Mouse (Mus musculus) megakaryocyte, adult 5-6 weeks (primary cell): ENCODE measurements around the gene Ikzf3. TPM values are rescaled to one million over a fixed set of nuclear protein-coding genes. Genes with fewer than 3 reads are reported as not detected.

Experiments
- total RNA-seq, 2 experiments: library from RNA; stranded (forward) in 1 of 2; stranded (reverse) in 1 of 2; fragments of 153-499, 151-499 nt in 1 of 2; fragments of 221-1000, 200-1000 nt in 1 of 2; gene quantifications; 2 replicates each; pipeline versions ENCODE4 v1.2.3 to v1.2.4; 2015 to 2017

Ikzf3 gene
- total RNA-seq, 2 experiments from 2014 or later, result 6.0 to 6.6 TPM

Other genes with a start within 250 kb of the Ikzf3 start
- not detected in 2 replicates for gene Neurod2, start 216.4 kb downstream of the Ikzf3 start, total RNA-seq (2015)
- not detected in 2 replicates for gene Neurod2, start 216.4 kb downstream of the Ikzf3 start, total RNA-seq (2017)
- gene Ppp1r1b, start 197.6 kb downstream of the Ikzf3 start, total RNA-seq (2015), result not detected in 2 replicates
- not detected in 2 replicates for gene Ppp1r1b, start 197.6 kb downstream of the Ikzf3 start, total RNA-seq (2017)
- 24.0 and 28.5 TPM in 2 replicates for gene Stard3, start 187.7 kb downstream of the Ikzf3 start, total RNA-seq (2015)
- gene Stard3, start 187.7 kb downstream of the Ikzf3 start, total RNA-seq (2017), result 36.0 and 39.9 TPM in 2 replicates
- not detected in 2 replicates for gene Tcap, start 162.2 kb downstream of the Ikzf3 start, total RNA-seq (2015)
- not detected in 2 replicates for gene Tcap, start 162.2 kb downstream of the Ikzf3 start, total RNA-seq (2017)
- gene Pnmt, start 159.6 kb downstream of the Ikzf3 start, total RNA-seq (2015), result not detected in 2 replicates
- gene Pnmt, start 159.6 kb downstream of the Ikzf3 start, total RNA-seq (2017), result not detected in 2 replicates
- gene Pgap3, start 145.5 kb downstream of the Ikzf3 start, total RNA-seq (2015), result 2.1 and 3.3 TPM in 2 replicates
- gene Pgap3, start 145.5 kb downstream of the Ikzf3 start, total RNA-seq (2017), result 2.2 and 2.7 TPM in 2 replicates
- gene Erbb2, start 133.6 kb downstream of the Ikzf3 start, total RNA-seq (2015), result not detected in 2 replicates
- gene Erbb2, start 133.6 kb downstream of the Ikzf3 start, total RNA-seq (2017), result 0.28 TPM in 1 of 2 replicates, not detected in the other
- 56.6 and 65.4 TPM in 2 replicates for gene Mien1, start 107.0 kb downstream of the Ikzf3 start, total RNA-seq (2015)
- gene Mien1, start 107.0 kb downstream of the Ikzf3 start, total RNA-seq (2017), result 31.5 and 38.0 TPM in 2 replicates
- gene Grb7, start 99.6 kb downstream of the Ikzf3 start, total RNA-seq (2015), result not detected in 2 replicates
- not detected in 2 replicates for gene Grb7, start 99.6 kb downstream of the Ikzf3 start, total RNA-seq (2017)
- gene Zpbp2, start 5.1 kb upstream of the Ikzf3 start, total RNA-seq (2015), result 0.34 and 5.4 TPM in 2 replicates
- gene Zpbp2, start 5.1 kb upstream of the Ikzf3 start, total RNA-seq (2017), result 0.81 TPM in 1 of 2 replicates, not detected in the other
- 5.1 and 7.8 TPM in 2 replicates for gene Ormdl3, start 41.3 kb upstream of the Ikzf3 start, total RNA-seq (2015)
- 6.3 and 8.8 TPM in 2 replicates for gene Ormdl3, start 41.3 kb upstream of the Ikzf3 start, total RNA-seq (2017)
- not detected in 2 replicates for gene Lrrc3c, start 52.3 kb upstream of the Ikzf3 start, total RNA-seq (2015)
- gene Lrrc3c, start 52.3 kb upstream of the Ikzf3 start, total RNA-seq (2017), result not detected in 2 replicates
- 5.5 and 7.0 TPM in 2 replicates for gene Gm12355, start 79.6 kb upstream of the Ikzf3 start, total RNA-seq (2015)
- gene Gm12355, start 79.6 kb upstream of the Ikzf3 start, total RNA-seq (2017), result 1.8 and 3.3 TPM in 2 replicates
- gene Gsdma3, start 80.3 kb upstream of the Ikzf3 start, total RNA-seq (2015), result not detected in 2 replicates
- not detected in 2 replicates for gene Gsdma3, start 80.3 kb upstream of the Ikzf3 start, total RNA-seq (2017)
- not detected in 2 replicates for gene Gsdma2, start 100.7 kb upstream of the Ikzf3 start, total RNA-seq (2015)
- not detected in 2 replicates for gene Gsdma2, start 100.7 kb upstream of the Ikzf3 start, total RNA-seq (2017)
- 0.25 TPM in 1 of 2 replicates, not detected in the other for gene Gsdma, start 118.3 kb upstream of the Ikzf3 start, total RNA-seq (2015)
- gene Gsdma, start 118.3 kb upstream of the Ikzf3 start, total RNA-seq (2017), result not detected in 2 replicates
- gene Psmd3, start 136.5 kb upstream of the Ikzf3 start, total RNA-seq (2015), result 21.7 and 22.6 TPM in 2 replicates
- 34.6 and 43.1 TPM in 2 replicates for gene Psmd3, start 136.5 kb upstream of the Ikzf3 start, total RNA-seq (2017)
- gene Csf3, start 155.2 kb upstream of the Ikzf3 start, total RNA-seq (2015), result not detected in 2 replicates
- not detected in 2 replicates for gene Csf3, start 155.2 kb upstream of the Ikzf3 start, total RNA-seq (2017)
- 17.9 and 21.5 TPM in 2 replicates for gene Med24, start 183.4 kb upstream of the Ikzf3 start, total RNA-seq (2015)
- gene Med24, start 183.4 kb upstream of the Ikzf3 start, total RNA-seq (2017), result 22.6 and 31.3 TPM in 2 replicates
- 10.0 and 11.6 TPM in 2 replicates for gene Thra, start 194.6 kb upstream of the Ikzf3 start, total RNA-seq (2015)
- gene Thra, start 194.6 kb upstream of the Ikzf3 start, total RNA-seq (2017), result 8.0 and 9.0 TPM in 2 replicates
- 0.11 and 0.25 TPM in 2 replicates for gene Nr1d1, start 229.3 kb upstream of the Ikzf3 start, total RNA-seq (2015)
- 0.12 and 0.37 TPM in 2 replicates for gene Nr1d1, start 229.3 kb upstream of the Ikzf3 start, total RNA-seq (2017)
- gene Msl1, start 249.5 kb upstream of the Ikzf3 start, total RNA-seq (2015), result 73.7 and 74.9 TPM in 2 replicates
- 111 and 119 TPM in 2 replicates for gene Msl1, start 249.5 kb upstream of the Ikzf3 start, total RNA-seq (2017)